Mouse (Mus musculus): Measurements from ENCODE around the gene Slc36a2. TPM values are rescaled to one million over a fixed set of nuclear protein-coding genes. Genes with fewer than 3 reads are reported as not detected.

Gene Slc36a2
- polyA plus RNA-seq, 1 experiment from 2014 or later, result not detected

GRCm38 (mm10) chr11:55134407-55134806 is 50.5 kb downstream of the Slc36a2 start:
- no peak overlapping the region for H3K9ac ChIP-seq (ENCODE audit: low read length)
- ATAC-seq (replicated peaks; ENCODE audit: low FRiP score) (no peak), DNase-seq (ENCODE audit: low spot score) (no peak)
- H3K27me3 ChIP-seq (ENCODE audit: control insufficient read depth, insufficient read depth, low read length), result no peaks in the 10 kb centered on the region
- no peak overlapping the region for H3K4me3 ChIP-seq (ENCODE audit: low read depth, low read length)
- no peak overlapping the region for H3K4me2 ChIP-seq (ENCODE audit: low read depth, low read length, severe bottlenecking)
- H3K9me3 ChIP-seq (ENCODE audit: control insufficient read depth, low read length), result no peaks in the 10 kb centered on the region
- WGBS, result 90% methylated on average over 1 of the region's 1 CpGs
- H3K4me1 ChIP-seq (replicated peaks; ENCODE audit: control insufficient read depth, insufficient read depth, low read length), result no peaks in the 10 kb centered on the region
- no peak overlapping the region for H3K27ac ChIP-seq (ENCODE audit: low read depth, low read length)
- H3K36me3 ChIP-seq (ENCODE audit: control insufficient read depth, insufficient read depth, low read length), result no peaks in the 10 kb centered on the region

- H3K9me3 ChIP-seq (ENCODE audit: control insufficient read depth, low read length), result no peaks in the 10 kb centered on the region
- H3K36me3 ChIP-seq (ENCODE audit: control insufficient read depth, insufficient read depth, low read length), result no peaks in the 10 kb centered on the region
- H3K27ac ChIP-seq (ENCODE audit: low read depth, low read length), result no peak overlapping the region
- no peak for ATAC-seq (replicated peaks; ENCODE audit: low FRiP score)
- DNase-seq (ENCODE audit: low spot score), result no peak
- no peak overlapping the region for H3K4me2 ChIP-seq (ENCODE audit: low read depth, low read length, severe bottlenecking)
- no peaks in the 10 kb centered on the region for H3K27me3 ChIP-seq (ENCODE audit: control insufficient read depth, insufficient read depth, low read length)
- H3K9ac ChIP-seq (ENCODE audit: low read length), result no peak overlapping the region
- no peaks in the 10 kb centered on the region for H3K4me1 ChIP-seq (replicated peaks; ENCODE audit: control insufficient read depth, insufficient read depth, low read length)
- 88% methylated on average over 1 of the region's 1 CpGs for WGBS
- H3K4me3 ChIP-seq (ENCODE audit: low read depth, low read length), result no peak overlapping the region
Observed at GRCm38 (mm10) chr11:55133204-55133603, 51.7 kb downstream of the Slc36a2 start.

- Histone ChIP-seq H3K9me3 (ENCODE audit: control insufficient read depth, low read length) (no peaks in the 10 kb centered on the region), H3K9ac (ENCODE audit: low read length) (no peak overlapping the region), H3K4me1 (replicated peaks; ENCODE audit: control insufficient read depth, insufficient read depth, low read length) (no peaks in the 10 kb centered on the region), H3K27me3 (ENCODE audit: control insufficient read depth, insufficient read depth, low read length) (no peaks in the 10 kb centered on the region), H3K36me3 (ENCODE audit: control insufficient read depth, insufficient read depth, low read length) (no peaks in the 10 kb centered on the region), H3K4me2 (ENCODE audit: low read depth, low read length, severe bottlenecking) (no peak overlapping the region), H3K27ac (ENCODE audit: low read depth, low read length) (no peak overlapping the region), H3K4me3 (ENCODE audit: low read depth, low read length) (no peak overlapping the region)
- DNase-seq (ENCODE audit: low spot score) (no peak), ATAC-seq (replicated peaks; ENCODE audit: low FRiP score) (no peak)
- WGBS, result 94% methylated on average over 1 of the region's 1 CpGs
Observed at GRCm38 (mm10) chr11:55131946-55132345, 52.9 kb downstream of the Slc36a2 start.

GRCm38 (mm10) chr11:55131077-55131742 is 53.7 kb downstream of the Slc36a2 start:
- H3K27me3 ChIP-seq (ENCODE audit: control insufficient read depth, insufficient read depth, low read length), result no peaks in the 10 kb centered on the region
- no peaks in the 10 kb centered on the region for H3K4me1 ChIP-seq (replicated peaks; ENCODE audit: control insufficient read depth, insufficient read depth, low read length)
- WGBS, result 84% methylated on average over 11 of the region's 11 CpGs
- H3K4me2 ChIP-seq (ENCODE audit: low read depth, low read length, severe bottlenecking), result no peak overlapping the region
- H3K9ac ChIP-seq (ENCODE audit: low read length), result no peak overlapping the region
- H3K27ac ChIP-seq (ENCODE audit: low read depth, low read length), result no peak overlapping the region
- DNase-seq (ENCODE audit: low spot score), result no peak
- no peak for ATAC-seq (replicated peaks; ENCODE audit: low FRiP score)
- H3K9me3 ChIP-seq (ENCODE audit: control insufficient read depth, low read length), result no peaks in the 10 kb centered on the region
- no peak overlapping the region for H3K4me3 ChIP-seq (ENCODE audit: low read depth, low read length)
- H3K36me3 ChIP-seq (ENCODE audit: control insufficient read depth, insufficient read depth, low read length), result no peaks in the 10 kb centered on the region

GRCm38 (mm10) chr11:55128411-55128810 is 56.5 kb downstream of the Slc36a2 start:
- no peak overlapping the region for H3K4me3 ChIP-seq (ENCODE audit: low read depth, low read length)
- DNase-seq (ENCODE audit: low spot score), result no peak
- H3K27me3 ChIP-seq (ENCODE audit: control insufficient read depth, insufficient read depth, low read length), result no peaks in the 10 kb centered on the region
- H3K9ac ChIP-seq (ENCODE audit: low read length), result no peak overlapping the region
- ATAC-seq (replicated peaks; ENCODE audit: low FRiP score), result no peak
- H3K4me1 ChIP-seq (replicated peaks; ENCODE audit: control insufficient read depth, insufficient read depth, low read length), result no peaks in the 10 kb centered on the region
- H3K27ac ChIP-seq (ENCODE audit: low read depth, low read length), result no peak overlapping the region
- no peaks in the 10 kb centered on the region for H3K36me3 ChIP-seq (ENCODE audit: control insufficient read depth, insufficient read depth, low read length)
- H3K9me3 ChIP-seq (ENCODE audit: control insufficient read depth, low read length), result no peaks in the 10 kb centered on the region
- H3K4me2 ChIP-seq (ENCODE audit: low read depth, low read length, severe bottlenecking), result no peak overlapping the region
- WGBS, result 77% methylated on average over 3 of the region's 3 CpGs

GRCm38 (mm10) chr11:55127937-55128336 is 56.9 kb downstream of the Slc36a2 start:
- Histone ChIP-seq H3K9me3 (ENCODE audit: control insufficient read depth, low read length) (no peaks in the 10 kb centered on the region), H3K4me1 (replicated peaks; ENCODE audit: control insufficient read depth, insufficient read depth, low read length) (no peaks in the 10 kb centered on the region), H3K27ac (ENCODE audit: low read depth, low read length) (no peak overlapping the region), H3K9ac (ENCODE audit: low read length) (no peak overlapping the region), H3K4me3 (ENCODE audit: low read depth, low read length) (no peak overlapping the region), H3K4me2 (ENCODE audit: low read depth, low read length, severe bottlenecking) (no peak overlapping the region), H3K27me3 (ENCODE audit: control insufficient read depth, insufficient read depth, low read length) (no peaks in the 10 kb centered on the region), H3K36me3 (ENCODE audit: control insufficient read depth, insufficient read depth, low read length) (no peaks in the 10 kb centered on the region)
- whole genome bisulfite sequencing, result 72% methylated on average over 6 of the region's 6 CpGs
- ATAC-seq (replicated peaks; ENCODE audit: low FRiP score) (no peak), DNase-seq (ENCODE audit: low spot score) (no peak)

- DNase-seq (ENCODE audit: low spot score) (no peak), ATAC-seq (replicated peaks; ENCODE audit: low FRiP score) (no peak)
- H3K4me2 ChIP-seq (ENCODE audit: low read depth, low read length, severe bottlenecking), result no peak overlapping the region
- H3K9me3 ChIP-seq (ENCODE audit: control insufficient read depth, low read length), result no peaks in the 10 kb centered on the region
- H3K4me1 ChIP-seq (replicated peaks; ENCODE audit: control insufficient read depth, insufficient read depth, low read length), result no peaks in the 10 kb centered on the region
- H3K27me3 ChIP-seq (ENCODE audit: control insufficient read depth, insufficient read depth, low read length), result no peaks in the 10 kb centered on the region
- no peak overlapping the region for H3K4me3 ChIP-seq (ENCODE audit: low read depth, low read length)
- H3K27ac ChIP-seq (ENCODE audit: low read depth, low read length), result no peak overlapping the region
- WGBS, result 87% methylated on average over 3 of the region's 3 CpGs
- no peak overlapping the region for H3K9ac ChIP-seq (ENCODE audit: low read length)
- no peaks in the 10 kb centered on the region for H3K36me3 ChIP-seq (ENCODE audit: control insufficient read depth, insufficient read depth, low read length)
Observed at GRCm38 (mm10) chr11:55126663-55127062, 58.2 kb downstream of the Slc36a2 start.

- Histone ChIP-seq H3K36me3 (ENCODE audit: control insufficient read depth, insufficient read depth, low read length) (no peaks in the 10 kb centered on the region), H3K27ac (ENCODE audit: low read depth, low read length) (no peak overlapping the region), H3K27me3 (ENCODE audit: control insufficient read depth, insufficient read depth, low read length) (no peaks in the 10 kb centered on the region), H3K4me2 (ENCODE audit: low read depth, low read length, severe bottlenecking) (no peak overlapping the region), H3K4me3 (ENCODE audit: low read depth, low read length) (no peak overlapping the region), H3K9ac (ENCODE audit: low read length) (no peak overlapping the region), H3K9me3 (ENCODE audit: control insufficient read depth, low read length) (no peaks in the 10 kb centered on the region; the same call in 1 of the 2 replicates), H3K4me1 (replicated peaks; ENCODE audit: control insufficient read depth, insufficient read depth, low read length) (no peaks in the 10 kb centered on the region)
- 90% methylated on average over 1 of the region's 1 CpGs for WGBS
- ATAC-seq (replicated peaks; ENCODE audit: low FRiP score), result no peak
- no peak for DNase-seq (ENCODE audit: low spot score)
Observed at GRCm38 (mm10) chr11:55121430-55121829, 63.4 kb downstream of the Slc36a2 start.

GRCm38 (mm10) chr11:55120821-55121271 is 64.0 kb downstream of the Slc36a2 start:
- Histone ChIP-seq H3K4me1 (replicated peaks; ENCODE audit: control insufficient read depth, insufficient read depth, low read length) (no peaks in the 10 kb centered on the region), H3K36me3 (ENCODE audit: control insufficient read depth, insufficient read depth, low read length) (no peaks in the 10 kb centered on the region), H3K27ac (ENCODE audit: low read depth, low read length) (no peak overlapping the region), H3K4me3 (ENCODE audit: low read depth, low read length) (no peak overlapping the region), H3K9me3 (ENCODE audit: control insufficient read depth, low read length) (no peaks in the 10 kb centered on the region; the same call in 1 of the 2 replicates), H3K9ac (ENCODE audit: low read length) (no peak overlapping the region), H3K27me3 (ENCODE audit: control insufficient read depth, insufficient read depth, low read length) (no peaks in the 10 kb centered on the region), H3K4me2 (ENCODE audit: low read depth, low read length, severe bottlenecking) (no peak overlapping the region)
- DNase-seq (ENCODE audit: low spot score), result no peak
- 85% methylated on average over 8 of the region's 8 CpGs for WGBS
- no peak for ATAC-seq (replicated peaks; ENCODE audit: low FRiP score)

Data from forebrain, embryonic 11.5 days (tissue).